Mouse (Mus musculus) megakaryocyte-erythroid progenitor cell, adult 5-6 weeks (primary cell): ENCODE results near the gene Sars. TPM values are rescaled to one million over a fixed set of nuclear protein-coding genes. Genes with fewer than 3 reads are reported as not detected.

Source experiments
- ATAC-seq: replicated peaks from 2 replicates; pipeline ENCODE4 v1.8.0; 2016; ENCODE audit warnings: mild to moderate bottlenecking, inconsistent platforms; ENCODE audit not compliant: severe bottlenecking, poor library complexity, low FRiP score, low TSS enrichment
- total RNA-seq, 2 experiments: library from RNA; stranded (forward) in 1 of 2; stranded (reverse) in 1 of 2; fragments of 200-1000, 215-1000 nt in 1 of 2; fragments of >200 nt in 1 of 2; fragmentation: Nextera tagmentation in 1 of 2; gene quantifications; 2 replicates each; pipeline ENCODE4 v1.2.3; 2014 to 2017

The Sars gene
- total RNA-seq (2014; fragmentation: Nextera tagmentation) (58.8 and 69.7 TPM in 2 replicates), total RNA-seq (2017) (456 and 521 TPM in 2 replicates)

DNA sequence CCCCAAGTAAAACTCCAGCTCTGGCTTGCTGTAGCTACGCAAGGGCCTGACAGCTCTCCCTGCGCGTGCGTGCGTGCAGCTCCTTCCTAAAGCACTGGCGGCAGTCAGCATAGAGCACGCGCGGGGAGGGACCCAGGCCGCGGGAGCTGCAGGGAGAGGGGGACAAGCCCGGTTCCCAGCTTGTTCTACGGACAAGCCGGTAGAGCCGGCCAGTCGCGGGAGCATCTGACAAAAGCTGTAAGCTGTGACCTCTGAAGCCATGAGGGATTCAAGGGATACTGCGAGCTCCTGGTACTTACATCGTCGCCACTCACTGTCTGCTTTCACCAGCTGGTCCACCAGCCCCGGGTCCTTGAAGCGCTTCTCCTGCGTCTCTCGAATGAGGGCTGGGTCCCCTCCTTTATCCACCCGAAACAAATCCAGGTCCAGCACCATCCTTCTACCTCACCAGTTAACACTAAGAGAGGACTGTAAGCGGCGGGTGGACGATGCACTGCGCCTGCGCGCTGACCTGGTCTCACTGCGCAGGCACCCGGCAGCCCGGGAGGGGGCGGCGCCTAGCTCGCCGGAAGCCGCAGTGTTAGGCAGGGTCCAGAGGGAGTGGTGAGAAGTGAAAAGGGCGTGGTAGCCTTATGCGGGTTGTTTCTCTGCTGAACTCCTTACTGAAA lies at the start of gene Sars:
Gene Sars (minus strand): TSS at position 512 of the 668 bp plus-strand sequence.
- peak; percentile 94 for ATAC-seq

DNA sequence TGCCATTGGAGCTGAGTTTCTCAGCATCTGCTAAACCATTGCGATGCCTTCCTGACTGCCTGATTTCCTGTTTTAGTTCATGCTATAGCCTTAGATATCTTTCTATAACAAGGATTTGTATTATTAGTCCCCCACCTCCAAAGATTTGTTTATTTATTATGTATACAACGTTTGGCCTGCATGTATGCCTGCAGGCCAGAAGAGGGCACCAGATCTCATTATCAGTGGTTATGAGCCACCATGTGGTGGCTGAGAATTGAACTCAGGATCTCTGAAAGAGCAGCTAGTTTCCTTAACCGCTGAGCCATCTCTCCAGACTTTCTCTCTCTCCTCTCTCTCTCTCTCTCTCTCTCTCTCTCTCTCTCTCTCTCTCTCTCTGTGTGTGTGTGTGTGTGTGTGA lies 45.0 kb upstream of the Sars start:
- ATAC-seq = no peak

DNA sequence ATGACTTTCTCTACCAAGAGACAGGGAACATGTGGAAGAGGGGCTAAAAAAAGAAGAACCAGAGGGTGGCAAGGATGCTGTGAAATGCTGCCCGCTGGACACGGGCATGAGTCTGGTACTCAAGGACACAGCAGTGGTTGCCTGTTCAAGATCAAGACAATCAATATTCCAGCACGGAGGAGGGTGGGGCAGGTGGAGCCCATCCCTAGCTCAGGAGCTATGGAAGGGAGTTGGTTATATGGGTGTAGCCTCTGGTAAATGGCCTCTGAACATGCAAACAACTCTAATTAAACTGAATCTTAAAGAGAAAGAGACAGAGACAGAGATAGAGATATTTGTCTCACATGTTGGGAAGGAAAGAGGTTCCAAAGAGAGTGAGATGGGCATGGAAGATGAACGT lies 39.7 kb upstream of the Sars start:
- ATAC-seq = no peak

DNA sequence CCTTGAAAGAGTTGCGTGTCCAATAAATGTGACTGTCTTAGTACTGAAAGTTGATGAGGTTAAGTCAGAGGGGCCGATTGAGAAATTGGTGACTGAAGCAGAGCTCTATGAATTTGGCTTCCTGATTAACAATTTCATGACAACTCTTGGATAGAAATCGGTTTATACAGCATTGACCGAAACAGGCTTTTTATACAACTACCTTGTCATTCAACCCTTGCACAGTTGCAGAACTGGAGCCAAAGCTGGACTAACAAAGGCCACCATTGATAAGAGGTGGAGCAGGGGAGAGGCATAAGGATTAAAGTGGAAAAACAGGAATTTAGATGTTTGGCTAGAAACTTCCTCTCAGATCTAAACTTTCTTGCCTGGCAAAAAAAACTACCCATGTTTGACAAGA lies 33.8 kb upstream of the Sars start:
- no peak for ATAC-seq

DNA sequence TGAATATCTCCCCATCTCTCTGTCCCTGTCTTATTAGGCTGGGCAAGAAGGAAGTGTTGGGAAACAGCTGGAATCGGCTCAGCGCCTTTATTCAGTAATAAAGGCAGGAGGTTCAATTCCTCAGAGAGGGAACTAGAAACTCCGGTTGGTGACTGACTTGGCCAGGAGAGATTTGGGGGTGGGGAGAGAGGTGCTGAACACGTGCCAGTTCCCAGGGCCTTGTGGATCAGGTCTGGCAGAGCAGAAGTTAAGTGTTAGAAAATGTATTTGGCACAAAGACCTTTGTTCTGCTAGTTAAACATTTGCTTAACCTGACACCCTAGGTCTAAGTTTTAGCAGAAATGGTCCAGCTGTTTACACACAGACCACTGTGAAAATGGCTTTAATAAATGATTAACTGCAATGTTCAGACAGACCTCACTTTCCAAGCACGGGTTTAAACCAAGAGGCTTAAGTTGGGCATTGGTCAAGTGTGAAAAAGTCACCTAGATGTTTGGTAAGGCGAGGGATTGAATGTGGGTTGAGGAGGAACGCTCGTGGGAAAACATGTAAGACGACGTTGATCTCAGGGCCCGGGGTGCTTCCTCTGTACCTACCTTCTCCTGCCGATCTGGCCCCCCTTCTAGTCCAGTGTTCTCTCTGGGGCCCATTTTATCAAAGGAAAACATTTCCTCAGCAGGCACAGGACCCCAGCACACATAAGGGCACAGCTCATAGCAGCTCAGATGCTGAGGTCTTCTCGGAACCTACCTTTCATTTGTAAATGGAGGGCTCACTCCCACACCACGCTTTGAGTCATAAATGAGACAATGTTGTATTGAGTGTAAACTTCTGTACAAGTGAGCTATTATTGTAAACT lies 32.0 kb upstream of the Sars start:
- no peak for ATAC-seq

DNA sequence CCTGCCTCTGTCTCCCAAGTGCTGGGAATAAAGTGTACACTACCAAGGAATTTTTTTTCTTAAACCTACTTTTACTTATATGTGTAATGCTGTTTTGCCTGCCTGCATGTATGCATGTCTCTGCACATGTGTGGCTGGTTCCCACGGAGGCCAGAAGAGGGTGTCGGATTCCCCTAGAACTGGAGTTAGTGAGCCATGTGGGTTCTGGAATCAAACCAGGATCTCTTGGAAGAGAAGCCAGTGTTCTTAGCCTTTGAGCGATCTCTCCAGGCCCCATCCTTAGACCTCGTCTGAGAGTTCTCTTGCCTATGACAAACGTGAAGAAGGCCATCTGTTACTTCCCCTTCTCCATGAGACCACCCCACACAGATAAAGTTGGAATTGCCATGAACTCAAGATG lies 30.5 kb upstream of the Sars start:
- no peak for ATAC-seq

DNA sequence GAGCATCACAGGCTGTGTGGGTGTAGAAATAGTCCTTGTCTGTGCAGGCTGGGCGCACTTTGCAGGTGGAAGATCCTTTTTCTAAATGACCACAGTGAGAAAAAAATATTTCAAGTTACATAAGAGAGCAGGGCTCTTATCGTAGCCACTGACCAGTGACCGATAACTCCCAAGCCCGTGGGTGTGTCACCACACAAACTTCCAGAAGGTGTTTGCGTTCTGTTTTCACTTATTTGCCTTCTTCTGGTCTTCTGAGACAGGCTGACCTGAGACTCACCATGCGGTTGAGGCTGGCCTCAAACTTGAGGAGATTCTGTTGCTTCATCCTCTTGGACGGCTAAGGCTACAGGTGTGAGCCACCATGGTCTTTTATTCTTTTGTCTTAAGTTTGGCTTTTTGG lies 30.0 kb upstream of the Sars start:
- ATAC-seq = no peak

DNA sequence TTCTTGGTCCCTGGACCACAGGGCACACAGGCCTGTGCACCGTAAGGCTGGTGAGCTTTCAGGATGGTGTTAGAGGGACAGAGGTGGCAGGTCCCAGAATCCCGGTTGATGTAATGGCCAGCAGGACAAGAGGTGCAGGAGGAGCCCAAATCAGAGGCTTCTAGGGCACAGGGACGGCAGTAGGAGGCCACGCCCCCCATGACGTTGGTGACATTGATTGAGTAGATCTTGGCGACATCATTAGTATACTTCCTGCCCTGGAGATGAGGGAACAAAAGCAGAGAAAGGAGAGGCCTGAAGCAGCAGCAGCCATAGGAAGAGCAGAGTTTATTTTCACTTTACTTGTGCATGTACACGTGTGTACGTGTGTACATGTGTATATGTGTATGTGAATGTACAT lies 22.8 kb upstream of the Sars start:
- 0 out of 2 replicates have a peak, but pooled peaks have one; percentile 24 for ATAC-seq

DNA sequence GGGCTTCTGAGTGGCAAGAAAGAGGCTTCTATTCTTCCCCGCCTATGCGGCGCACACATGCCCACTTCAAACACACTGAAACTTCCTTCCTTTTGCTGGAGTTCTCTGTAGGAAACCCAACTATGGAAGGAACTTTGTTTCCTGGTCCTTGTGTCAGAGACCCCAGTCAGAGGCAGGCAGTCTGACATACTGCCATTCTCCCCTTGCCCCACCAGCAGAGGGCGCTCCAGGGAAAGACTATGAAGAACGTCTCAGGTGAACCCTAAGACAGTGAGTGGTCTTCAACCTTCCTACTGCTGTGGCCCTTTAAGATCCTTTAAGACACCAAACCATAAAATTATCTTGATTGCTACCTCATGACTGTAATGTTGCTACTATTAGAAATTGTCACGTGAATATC lies 21.4 kb upstream of the Sars start:
- 0 out of 2 replicates have a peak, but pooled peaks have one; percentile 41 for ATAC-seq

DNA sequence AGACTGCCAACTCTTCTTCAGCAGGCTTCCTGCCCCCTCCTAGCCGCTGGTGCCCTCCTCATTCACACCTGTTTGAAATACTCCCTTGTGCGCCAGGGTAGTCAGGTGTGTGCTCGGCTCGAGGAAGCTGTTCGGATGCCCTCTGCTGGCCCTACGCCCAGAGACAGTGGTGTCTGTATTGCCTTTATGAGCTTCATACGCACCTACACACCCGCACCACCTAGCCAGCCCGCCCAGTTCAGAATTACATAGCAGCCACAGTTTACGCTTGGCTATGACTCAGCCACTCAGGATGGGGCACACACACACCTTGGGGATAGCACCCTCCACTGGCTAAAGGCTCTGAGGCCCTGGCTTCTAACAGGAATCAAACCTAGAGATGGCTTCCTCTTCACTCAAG lies 13.9 kb upstream of the Sars start:
- ATAC-seq = peak; percentile 66

DNA sequence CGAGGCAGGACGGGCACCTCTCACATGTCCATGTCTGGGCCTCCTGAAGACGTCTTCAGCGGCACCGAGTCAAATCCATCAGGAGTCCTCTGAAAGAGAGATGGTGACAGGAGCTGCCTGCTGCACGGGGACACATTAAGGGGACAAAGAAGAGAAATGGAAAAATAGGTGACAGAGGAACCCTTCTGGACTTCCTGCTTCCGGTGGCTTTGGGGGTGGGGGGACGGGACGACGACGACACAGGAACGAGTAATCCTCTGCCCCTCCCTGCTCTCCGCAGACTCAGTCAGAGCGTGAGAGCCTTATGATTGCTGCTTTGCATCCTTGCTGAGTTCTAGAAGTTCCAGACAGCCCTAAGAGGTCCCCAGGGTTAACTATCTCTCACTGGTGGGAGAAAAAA lies 13.4 kb upstream of the Sars start:
- 0 out of 2 replicates have a peak, but pooled peaks have one; percentile 57 for ATAC-seq

DNA sequence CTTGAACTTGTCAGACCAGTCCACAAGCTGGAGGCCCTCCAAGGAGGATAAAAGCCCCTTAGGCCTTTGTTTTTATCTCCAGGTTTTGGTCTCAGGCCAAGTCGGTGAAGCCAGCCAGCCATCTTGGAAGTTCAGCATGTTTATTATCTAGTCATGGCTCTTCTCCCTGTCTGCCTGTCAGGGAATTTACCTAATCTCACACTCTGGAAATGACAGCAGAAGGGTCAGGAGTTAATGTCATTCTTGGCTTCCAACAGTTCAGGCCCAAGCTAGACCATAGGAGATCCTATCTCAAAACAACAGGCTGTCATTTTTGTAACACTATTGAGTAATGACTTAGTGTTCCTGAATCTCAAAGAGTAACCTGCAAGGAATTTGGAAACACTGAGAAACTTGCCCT lies 9.2 kb upstream of the Sars start:
- no peak for ATAC-seq

DNA sequence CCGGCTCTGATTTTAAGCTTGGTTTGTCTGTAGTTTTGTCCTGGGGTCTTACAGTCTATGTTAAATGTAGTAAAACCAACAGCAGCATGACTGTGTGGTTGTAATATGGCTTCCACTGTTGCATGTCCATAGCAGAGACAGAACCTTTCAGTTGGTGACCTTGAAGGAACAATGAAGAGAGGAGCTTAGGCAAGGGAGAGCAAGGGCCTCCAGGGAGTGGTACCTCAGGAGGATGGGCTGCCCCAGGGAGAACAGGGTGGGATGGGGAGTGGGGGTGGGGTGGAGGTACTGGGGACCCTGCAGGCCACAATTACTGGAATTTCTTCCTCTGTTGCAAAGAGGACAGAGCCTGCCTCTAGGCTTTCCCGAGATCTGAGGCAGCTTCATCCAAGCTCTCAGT lies 7.0 kb upstream of the Sars start:
- ATAC-seq = no peak

DNA sequence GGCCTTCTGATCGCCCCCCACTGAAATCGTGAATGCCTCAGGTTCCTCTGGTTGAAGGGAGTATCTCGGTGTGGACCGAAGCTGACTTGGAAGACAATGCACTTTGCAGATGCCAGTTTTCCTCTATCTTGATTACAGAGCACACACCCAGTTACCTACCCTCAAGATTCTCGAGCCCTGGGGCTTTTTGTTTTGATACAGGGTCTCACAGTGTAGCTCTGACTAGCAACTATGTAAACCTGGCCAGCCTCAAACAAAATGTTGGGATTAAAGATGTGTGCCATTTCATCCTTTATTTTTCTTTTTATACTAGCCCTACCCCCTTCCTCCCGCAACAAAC lies 327 bp upstream of the Sars start:
- no peak for ATAC-seq

DNA sequence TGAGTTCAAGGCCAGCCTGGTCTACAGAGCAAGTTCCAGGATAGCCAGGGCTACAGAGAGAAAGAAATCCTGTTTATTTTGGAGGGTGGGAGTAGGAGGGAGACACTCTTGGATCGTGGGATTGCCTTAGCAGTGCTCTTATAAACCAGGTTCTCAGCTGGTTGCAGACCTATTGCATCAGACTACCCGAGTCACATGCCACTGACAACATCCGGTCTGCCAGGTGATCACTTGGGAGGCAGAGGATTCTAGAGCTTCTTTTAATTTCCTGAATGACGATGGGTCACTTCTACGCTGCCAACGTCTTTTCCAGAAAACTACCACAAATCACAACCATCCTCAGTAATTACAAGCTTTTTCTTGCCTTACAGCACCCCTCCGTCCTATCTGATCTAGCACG lies 980 bp downstream of the Sars start:
- peak; percentile 77 for ATAC-seq

DNA sequence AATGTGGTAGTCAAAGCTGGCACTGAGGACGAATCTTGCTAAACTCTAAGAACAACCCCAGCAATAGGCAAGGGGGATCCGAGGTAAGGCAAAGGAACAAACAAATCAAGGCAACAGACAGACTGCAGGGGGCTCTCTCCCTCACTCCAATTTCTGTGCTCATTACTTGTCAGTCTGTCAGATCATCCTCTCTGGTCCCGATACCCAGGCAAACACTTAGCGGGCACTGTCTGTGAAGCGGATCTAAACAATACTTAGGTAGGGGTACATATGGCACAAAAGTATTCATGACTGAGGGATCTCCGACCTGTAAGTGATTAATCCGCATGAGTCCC lies 8.7 kb downstream of the Sars start:
- no peak for ATAC-seq

DNA sequence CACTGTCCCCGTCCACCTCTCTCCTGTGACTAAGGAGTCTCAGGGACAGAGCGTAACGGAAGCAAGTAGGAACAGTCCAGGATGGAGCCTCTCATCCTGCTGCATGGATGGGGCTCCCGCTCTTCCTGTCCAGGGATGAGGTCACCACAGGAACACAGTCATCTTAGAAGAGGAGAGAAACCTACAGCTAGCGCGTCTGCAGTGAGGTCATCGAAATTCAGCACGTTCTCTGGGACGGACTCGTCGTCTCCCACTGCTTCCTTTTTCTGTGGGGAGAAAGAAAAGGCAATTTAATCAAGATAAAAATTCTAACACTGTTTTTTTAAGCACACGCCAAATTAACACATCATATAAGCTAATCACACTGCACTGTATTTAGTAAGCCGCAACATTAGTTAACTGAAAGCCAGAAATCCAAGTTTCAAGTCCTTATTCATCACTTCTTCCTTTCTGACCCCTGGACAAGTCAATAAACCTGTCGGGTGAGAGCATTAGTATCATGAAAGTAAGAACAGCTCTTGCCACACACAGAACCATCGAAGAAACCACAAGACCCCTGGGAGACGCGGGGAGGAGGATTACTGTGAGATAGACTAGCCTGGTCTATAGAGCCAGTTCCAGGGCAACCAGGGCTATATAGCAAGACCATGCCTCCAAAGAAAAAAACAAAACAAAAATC lies 9.2 kb downstream of the Sars start:
- no peak for ATAC-seq

DNA sequence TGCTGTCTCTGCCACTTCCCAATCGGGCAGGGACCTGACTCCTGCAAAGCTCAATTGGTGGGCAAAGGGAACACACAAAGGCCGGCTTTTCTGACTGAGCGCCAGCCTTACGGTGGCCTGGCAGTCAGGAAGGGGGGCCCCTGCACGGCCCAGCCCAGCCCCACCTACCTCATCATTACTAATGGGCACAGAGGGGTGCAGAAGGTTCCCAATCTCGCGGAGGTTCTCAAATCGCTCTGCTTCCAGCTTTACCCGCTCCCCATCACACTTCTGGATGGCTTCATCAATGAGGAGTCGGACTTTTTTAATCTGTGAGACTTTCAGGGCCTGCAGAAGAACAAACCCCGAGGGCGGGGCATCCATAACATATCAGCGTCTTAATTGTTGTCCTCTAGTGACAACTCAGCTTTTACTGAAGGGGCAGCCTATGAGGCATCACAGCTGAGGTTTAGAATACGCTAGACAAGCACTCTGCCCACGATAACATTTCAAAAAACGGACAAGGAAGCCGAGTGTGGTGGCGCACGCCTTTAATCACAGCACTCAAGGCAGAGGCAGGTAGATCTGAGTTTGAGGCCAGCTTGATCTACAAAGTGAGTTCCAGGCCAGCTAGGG lies 11.0 kb downstream of the Sars start:
- ATAC-seq = no peak

DNA sequence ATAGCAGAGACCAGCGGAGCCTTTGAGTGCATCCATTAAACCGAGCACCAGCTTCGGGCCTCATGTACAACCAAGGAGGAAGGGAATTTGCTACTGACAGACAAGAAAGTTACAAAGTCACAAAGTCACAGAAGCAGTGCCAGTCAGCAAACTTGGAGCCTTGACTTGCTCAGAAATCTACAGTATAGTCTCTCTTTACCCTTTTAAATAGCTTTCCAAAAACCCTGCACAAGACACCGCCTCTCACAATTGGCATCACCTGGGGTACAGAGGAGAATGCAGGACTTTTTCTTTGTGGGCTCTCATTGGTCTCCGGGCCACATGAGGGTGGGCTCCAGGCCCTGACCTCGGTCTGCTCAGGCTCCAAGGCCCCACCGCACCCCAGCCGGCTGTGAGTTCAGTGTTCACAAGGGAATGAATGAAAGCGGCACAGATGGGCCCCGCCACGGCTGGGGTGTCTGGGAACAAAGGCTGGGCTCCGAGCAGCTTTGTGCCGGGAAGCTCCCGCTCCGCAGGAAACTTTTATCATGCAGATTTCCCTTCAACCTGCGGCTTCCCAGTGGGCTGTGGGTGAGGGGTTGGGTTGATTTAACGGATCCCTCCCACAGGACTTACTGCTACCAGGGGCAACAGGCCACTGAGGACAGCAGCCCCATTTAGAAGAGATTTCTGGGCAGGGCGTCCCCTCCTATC lies 11.7 kb downstream of the Sars start:
- no peak for ATAC-seq
